Mouse (Mus musculus) thymus, adult 2 months (tissue): ENCODE data around the gene Tulp2.

Experiments used
- CTCF ChIP-seq: fragments of 200-500 bp; IDR thresholded peaks from 2 replicates; pipeline ENCODE4 v1.5.1; 2012; ENCODE audit warnings: mild to moderate bottlenecking, control low read depth, low read length, moderate library complexity, borderline replicate concordance; ENCODE audit not compliant: control insufficient read depth, poor library complexity, insufficient read depth; ENCODE audit errors: extremely low read depth
- POLR2A ChIP-seq: fragments of 200-500 bp; IDR thresholded peaks from 2 replicates; pipeline ENCODE4 v1.6.1; 2012; ENCODE audit warnings: mild to moderate bottlenecking, low read length, control low read depth, moderate library complexity; ENCODE audit not compliant: control insufficient read depth, poor library complexity, insufficient read depth; ENCODE audit errors: extremely low read depth

DNA sequence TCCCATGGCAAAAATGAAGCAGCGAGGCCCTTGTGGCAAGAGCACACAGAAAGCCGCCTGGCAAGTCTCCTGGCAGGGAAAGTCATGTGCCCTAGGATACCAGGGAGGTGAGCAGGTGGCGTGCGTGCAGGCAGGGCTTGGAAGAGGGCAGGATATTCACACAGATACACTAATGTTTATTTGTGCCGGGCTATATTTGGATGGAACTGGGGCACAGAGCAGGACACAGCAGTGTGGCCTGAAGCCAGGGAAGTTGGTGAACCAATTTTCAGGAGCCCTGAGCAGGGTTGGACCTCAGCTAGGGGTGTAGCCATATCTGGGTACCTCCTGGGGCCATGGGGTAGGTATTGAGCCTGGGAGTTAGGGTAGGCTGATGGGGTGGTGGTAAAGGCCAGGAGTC is 11.3 kb downstream of the Tulp2 start:
- no peak for TF ChIP-seq POLR2A
- TF ChIP-seq CTCF: no peak
